Mouse (Mus musculus) induced T-regulatory cell, adult 2 months (primary cell): ENCODE results near the gene Miga2.

Experiments
- DNase-seq: peaks from one replicate; pipeline ENCODE4 v3.0.0-alpha.2; 2012; ENCODE audit warnings: low read depth

Miga2 gene

DNA sequence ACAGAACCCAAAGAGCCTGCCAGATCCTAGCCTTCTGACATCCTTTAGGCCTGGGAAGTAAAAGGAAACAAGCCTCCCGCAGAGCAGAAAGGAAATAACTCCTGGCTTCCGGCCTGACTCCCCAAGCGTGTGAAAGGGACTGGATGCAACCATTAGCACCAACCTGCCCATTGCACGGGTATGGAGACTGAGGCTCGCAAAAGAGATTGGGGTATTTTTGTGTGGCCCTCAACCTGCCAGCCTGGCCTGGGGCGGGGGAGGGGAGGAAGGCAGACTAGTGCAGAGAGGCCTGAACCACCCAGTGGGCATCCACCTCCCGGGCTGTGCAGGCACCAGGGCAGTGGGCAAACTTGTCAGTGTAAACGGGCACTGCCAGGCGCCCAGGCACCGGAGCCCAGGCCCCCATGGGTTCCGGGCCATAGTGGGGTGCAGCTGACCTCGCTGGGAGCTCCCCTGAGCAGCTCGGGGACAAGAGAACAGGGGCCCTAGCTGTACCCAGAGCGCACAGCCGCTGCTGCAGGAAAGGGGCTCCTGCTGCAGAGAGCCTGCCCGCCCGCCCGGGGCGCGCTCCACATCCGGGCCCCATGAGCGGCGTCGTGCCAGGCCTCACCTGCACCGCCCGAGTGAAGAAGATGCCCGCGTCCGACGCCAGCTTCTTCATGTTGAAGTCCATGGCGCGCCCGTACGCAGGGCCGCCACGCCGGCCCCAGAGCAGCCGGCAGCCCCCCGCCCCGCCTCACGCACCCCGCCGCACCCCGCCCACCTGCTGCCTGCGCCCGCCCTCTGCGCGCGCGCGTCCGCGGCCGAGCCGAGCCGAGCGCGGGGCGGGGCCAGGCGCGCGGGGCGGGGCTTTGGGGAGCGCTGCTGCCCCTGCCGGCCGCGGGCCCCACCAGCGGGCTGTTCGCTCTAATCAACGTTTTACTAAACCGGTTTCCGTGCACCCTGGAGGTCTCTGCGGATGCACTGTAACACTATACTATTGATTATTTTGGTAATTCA is 5.2 kb upstream of the Miga2 start, which contains the start of gene Sh3glb2:
Gene Sh3glb2, minus strand, starts transcription at position 805 of the 999 bp plus-strand sequence.
- peak; percentile 91 for DNase-seq

DNA sequence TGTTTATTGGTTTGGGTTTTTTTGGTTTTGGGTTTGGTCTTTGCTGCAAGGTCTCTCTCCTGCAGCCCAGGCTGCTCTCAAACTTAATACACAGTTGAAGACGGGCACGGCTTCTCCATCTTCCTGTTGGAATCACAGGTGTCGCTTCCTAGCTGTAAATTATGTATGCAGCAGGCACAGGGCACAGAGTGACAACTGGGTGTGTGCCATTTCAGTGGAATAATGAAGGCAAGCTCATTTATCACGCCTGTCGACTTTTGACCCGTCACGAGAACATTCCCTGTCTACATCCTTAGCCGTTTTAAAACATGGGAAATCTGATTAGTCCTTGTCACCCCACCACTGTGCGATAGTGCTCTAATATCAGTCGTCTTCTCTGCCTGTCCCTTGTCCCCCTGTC is 3.4 kb upstream of the Miga2 start:
- DNase-seq = no peak

DNA sequence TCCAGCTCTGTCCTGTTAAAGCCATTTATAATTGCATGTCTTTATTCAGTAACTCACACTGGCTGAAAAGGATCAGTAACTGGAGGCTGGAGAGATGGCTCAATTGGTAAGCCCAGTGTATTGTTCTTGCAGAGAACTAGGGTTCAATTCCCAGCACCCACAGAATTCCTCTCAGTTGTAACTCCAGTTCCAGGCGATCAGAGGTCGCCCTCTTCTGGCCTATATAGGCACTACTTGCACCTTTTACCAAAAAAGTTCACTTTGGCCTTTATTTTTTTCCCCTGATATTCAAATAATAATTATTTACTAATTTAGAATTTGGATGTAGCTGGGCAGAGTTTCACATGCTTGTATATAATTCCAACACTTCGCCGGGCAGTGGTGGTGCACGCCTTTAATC is 1.2 kb upstream of the Miga2 start:
- DNase-seq = peak; percentile 45

- DNase-seq = no peak
Observed at GRCm38 (mm10) chr2:30365281-30366069, 1.4 kb downstream of the Miga2 start.

DNA sequence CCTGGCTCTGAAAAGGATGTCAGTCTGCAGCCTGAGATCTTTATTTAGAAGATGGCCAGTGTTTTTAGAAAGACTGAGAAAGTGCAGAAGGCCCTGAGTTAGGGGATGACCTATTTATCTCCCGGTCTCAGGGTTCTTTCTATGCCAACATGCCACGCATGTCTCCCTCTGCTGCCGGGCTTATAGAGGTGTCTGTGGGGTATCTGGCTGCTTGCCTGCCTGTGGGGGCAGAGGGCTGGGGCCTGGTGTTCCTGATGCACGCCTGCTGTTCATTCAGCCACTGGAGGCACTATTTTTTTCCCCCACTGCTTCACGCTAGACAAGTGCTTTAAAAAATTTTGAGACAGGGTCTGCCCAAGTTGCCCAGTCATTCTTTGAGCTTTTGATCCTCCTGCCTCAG is 2.2 kb downstream of the Miga2 start:
- DNase-seq = no peak

- DNase-seq = no peak
Observed at GRCm38 (mm10) chr2:30371544-30371943, 7.5 kb downstream of the Miga2 start.

- no peak for DNase-seq
Observed at GRCm38 (mm10) chr2:30372726-30373125, 8.7 kb downstream of the Miga2 start.

- no peak for DNase-seq
Observed at GRCm38 (mm10) chr2:30375893-30376292, 11.9 kb downstream of the Miga2 start.

DNA sequence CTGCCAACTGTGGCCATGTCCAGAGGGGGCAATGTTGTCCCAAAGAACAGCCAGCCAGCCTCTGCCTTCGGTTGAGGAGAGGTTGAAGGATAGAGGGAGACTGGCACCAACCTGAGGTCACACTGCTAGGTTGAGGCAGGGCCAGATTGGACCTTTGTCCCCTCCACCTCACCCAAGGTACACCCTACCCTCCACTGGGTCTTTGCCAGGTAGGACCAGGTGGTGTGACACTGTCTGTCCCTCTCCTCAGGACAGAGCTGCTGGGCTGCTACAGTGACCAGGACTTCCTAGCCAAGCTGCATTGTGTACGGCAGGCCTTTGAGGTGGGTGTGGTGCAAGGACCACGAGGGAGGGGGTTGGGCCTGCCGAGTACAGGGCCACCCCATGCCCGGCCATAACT is 13.7 kb downstream of the Miga2 start:
- DNase-seq = no peak

DNA sequence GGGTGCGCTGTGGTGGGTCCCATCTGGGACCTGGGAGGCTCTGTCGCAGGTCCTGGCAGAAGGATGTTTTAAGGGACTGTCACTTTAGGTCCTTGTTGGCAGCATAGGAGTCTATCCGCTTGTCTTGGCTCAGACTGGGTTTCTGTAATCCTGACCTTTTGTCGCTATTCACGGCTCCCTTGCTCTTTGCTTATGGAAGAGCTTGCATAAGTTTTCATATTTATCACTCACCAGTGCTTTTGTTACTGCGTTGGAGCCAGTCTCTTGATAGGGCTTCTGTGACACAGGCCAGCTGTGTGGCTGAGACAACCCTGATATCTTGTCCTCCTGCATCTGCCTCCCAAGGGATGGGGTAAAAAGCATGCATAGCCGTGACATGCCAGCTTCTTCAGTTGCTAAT is 15.3 kb downstream of the Miga2 start:
- no peak for DNase-seq

DNA sequence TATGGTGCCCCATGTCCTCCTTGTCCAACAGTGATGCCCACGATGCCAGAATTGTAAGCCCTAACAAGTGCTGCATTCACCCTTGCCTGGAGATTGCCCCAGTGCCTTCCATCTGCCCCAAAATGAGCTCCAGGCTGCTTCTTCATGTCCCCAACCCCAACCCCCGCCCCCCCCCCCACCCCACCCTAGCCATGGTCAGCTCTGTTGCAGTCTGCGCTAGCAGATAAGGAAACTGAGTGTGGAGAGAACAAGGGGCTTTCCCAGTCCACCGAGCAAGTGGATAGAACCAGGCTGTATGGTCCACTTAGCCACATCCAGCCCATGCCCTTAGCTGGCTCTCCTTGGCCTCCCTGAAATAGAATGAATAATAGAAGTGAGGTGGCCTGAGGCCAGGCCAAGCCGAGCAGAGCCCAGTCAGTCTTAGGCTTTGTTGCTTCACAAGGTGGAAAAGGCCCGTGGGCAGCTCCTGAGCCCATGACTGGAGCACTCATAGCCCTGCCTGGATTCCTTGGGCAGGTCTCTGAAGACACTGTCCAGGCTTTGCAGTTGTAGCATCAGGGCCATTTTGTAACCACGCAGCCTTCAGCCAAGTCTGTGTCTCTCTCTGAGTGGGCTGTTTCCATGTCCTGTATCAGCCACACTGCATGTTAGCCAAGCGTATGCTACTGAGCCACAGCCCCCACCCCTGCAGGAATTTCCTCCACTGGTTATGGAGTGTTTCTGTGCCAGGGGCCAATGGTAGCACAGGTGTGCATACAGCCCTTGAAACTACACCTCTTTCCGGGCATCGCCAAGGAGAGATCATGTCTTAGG is 16.7 kb downstream of the Miga2 start:
- no peak for DNase-seq

- no peak for DNase-seq
Observed at GRCm38 (mm10) chr2:30381377-30381725, 17.3 kb downstream of the Miga2 start.

DNA sequence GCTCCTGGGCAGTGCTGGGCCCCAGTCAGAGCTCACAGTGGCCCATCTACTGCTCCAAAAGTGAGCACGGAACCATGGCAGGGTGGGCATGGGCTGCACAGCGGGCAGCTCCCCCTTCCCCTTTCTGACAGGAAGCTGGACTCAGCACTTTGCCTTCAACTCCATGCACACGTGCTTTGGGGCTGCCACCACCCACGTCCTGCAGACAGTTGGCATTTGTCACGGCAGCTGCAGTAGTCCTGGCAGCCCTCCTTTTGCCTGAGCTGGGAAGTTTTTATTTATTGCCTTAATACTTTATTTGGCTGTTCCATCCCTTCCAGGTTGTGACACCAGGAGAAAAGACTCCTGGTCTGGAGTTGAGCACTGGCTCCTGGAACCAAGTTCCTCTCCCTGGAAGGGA is 20.8 kb downstream of the Miga2 start:
- DNase-seq = no peak

GRCm38 (mm10) chr2:30385591-30385990 is 21.6 kb downstream of the Miga2 start:
- DNase-seq = no peak

- DNase-seq = no peak
Observed at GRCm38 (mm10) chr2:30386913-30387312, 22.9 kb downstream of the Miga2 start.

DNA sequence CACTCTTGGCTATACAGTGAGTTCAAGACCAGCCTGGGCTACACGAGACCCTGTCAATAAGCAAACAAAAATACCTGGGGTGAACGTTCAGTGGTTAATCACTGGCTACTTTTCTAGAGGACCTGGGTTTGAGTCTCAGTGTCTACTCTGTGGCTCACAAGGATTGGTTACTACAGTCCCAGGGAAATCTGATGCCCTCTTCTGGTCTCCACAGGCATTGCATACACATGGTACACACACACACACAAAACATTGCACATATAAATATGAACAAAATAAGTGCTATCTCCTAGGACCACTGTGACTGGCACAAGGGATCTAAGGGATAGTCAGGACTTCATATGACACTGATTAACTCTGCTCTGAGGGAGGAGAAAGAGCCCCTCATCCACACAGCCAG is 25.0 kb downstream of the Miga2 start:
- peak; percentile 22 for DNase-seq

- DNase-seq = peak; percentile 98
Observed at GRCm38 (mm10) chr2:30392114-30392576, 28.1 kb downstream of the Miga2 start, which contains the start of gene Dolpp1. Gene Dolpp1, plus strand, starts transcription at chr2:30392254.

DNA sequence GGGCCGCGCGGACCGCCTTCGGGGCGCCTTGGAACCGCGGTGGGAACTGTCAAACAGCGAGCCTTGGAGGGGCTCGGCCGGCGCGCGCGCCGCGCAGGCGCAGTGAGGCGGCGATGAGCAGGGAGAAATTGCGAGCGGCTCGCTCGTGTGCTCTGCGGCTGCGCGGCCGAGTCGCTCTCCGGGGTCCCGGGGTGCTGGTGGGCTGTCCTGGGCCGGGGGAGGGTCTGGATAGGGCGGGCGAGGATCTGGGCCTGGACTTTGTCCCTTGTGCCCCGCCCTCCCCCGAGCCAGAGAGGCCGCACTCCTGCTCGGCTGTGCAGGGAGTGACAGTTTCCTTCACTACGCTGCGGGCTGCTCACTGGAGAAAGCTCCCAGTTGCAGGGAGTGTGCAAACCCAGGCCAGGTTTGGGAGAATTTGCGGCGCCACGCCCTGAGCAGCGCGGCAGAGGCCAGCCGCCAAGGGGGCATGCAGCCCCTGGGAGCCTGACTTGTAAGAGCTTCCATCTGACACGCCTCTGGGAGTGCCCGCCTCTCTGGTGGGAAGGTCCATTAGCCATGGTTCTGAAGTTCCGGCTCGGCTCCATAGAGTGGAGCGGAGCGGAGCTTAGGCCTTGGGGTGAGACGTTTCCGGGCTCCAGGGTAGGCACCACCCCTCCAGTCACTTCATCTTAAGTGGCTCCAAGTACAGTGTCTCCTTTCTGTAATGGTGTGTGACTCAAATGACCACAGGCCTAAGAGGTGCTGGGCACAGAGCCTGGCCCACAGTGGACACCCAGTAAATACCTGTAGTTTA is 28.7 kb downstream of the Miga2 start:
- DNase-seq = peak; percentile 89

DNA sequence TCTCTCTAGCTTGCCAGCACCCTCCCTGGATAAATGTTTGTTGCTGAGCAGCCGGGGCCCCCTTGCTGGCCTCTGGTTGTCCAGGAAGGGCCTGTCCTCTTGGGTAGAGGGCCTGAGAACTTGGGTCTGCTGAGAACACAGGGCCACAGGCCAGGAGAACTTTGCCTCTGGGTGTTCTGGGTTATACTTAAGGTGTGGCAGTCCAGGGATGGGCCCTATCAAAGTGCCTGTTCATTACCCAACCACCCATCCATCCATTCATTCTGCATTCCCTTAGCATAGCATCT is 29.3 kb downstream of the Miga2 start:
- no peak for DNase-seq

- DNase-seq = no peak
Observed at GRCm38 (mm10) chr2:30395757-30396156, 31.7 kb downstream of the Miga2 start.

GRCm38 (mm10) chr2:30396246-30396645 is 32.2 kb downstream of the Miga2 start:
- no peak for DNase-seq
